Mouse (Mus musculus) MEL (cell line): ENCODE measurements around the gene Morn2. TPM values are rescaled to one million over a fixed set of nuclear protein-coding genes. Genes with fewer than 3 reads are reported as not detected.

Source experiments
- DNase-seq: peaks from one replicate; pipeline ENCODE4 v3.0.0; 2011; ENCODE audit warnings: low read depth, low spot score
- H3K27ac ChIP-seq: 2 replicates; pipeline ENCODE4 v1.5.1; 2012; ENCODE audit warnings: low read depth, mild to moderate bottlenecking, control low read depth, low read length, moderate library complexity; ENCODE audit not compliant: control insufficient read depth
- H3K27me3 ChIP-seq, 2 experiments: fragments of 150-350 bp in 1 of 2; sonication (generic) in 1 of 2; 2 replicates each; pipeline ENCODE4 v1.6.1; 2012; ENCODE audit warnings: low read length in 2 of 2, mild to moderate bottlenecking in 2 of 2, improper control_type of control experiment in 1 of 2, moderate library complexity in 1 of 2; ENCODE audit not compliant: insufficient read depth in 2 of 2, control insufficient read depth in 1 of 2
- H3K36me3 ChIP-seq, 2 experiments: 2 replicates each; pipeline ENCODE4 v1.6.1; 2012 to 2014; ENCODE audit warnings: low read length in 2 of 2, improper control_type of control experiment in 1 of 2, inconsistent platforms in 1 of 2, mild to moderate bottlenecking in 1 of 2; ENCODE audit not compliant: insufficient read depth in 2 of 2, control insufficient read depth in 1 of 2
- H3K4me1 ChIP-seq, 2 experiments: fragments of 150-350 bp in 1 of 2; sonication (generic) in 1 of 2; 2 replicates each; pipeline ENCODE4 v1.6.1; 2012; ENCODE audit warnings: low read length in 2 of 2, improper control_type of control experiment in 1 of 2, mild to moderate bottlenecking in 1 of 2; ENCODE audit not compliant: insufficient read depth in 2 of 2, control insufficient read depth in 1 of 2
- H3K4me3 ChIP-seq, 2 experiments: fragments of 150-350 bp in 1 of 2; sonication (generic) in 1 of 2; 2 replicates each; pipeline ENCODE4 v1.5.1; 2012; ENCODE audit warnings: low read depth in 2 of 2, low read length in 2 of 2, mild to moderate bottlenecking in 2 of 2, moderate library complexity in 2 of 2, control low read depth in 1 of 2, improper control_type of control experiment in 1 of 2; ENCODE audit not compliant: control insufficient read depth in 1 of 2, insufficient read depth in 1 of 2
- H3K79me2 ChIP-seq: 2 replicates; pipeline ENCODE4 v1.6.1; 2012; ENCODE audit warnings: mild to moderate bottlenecking, low read length, moderate library complexity; ENCODE audit not compliant: control insufficient read depth, poor library complexity, insufficient read depth
- H3K9ac ChIP-seq: 2 replicates; pipeline ENCODE4 v1.6.1; 2012; ENCODE audit warnings: low read depth, mild to moderate bottlenecking, control low read depth, low read length, moderate library complexity; ENCODE audit not compliant: control insufficient read depth, poor library complexity, severe bottlenecking
- H3K9me3 ChIP-seq: fragments of 150-350 bp; sonication (generic); replicated peaks from 2 replicates; pipeline ENCODE4 v1.6.1; 2012; ENCODE audit warnings: mild to moderate bottlenecking, low read length, improper control_type of control experiment, moderate library complexity; ENCODE audit not compliant: insufficient read depth
- BHLHE40 ChIP-seq: IDR thresholded peaks from 2 replicates; pipeline ENCODE4 v1.6.1; 2012; ENCODE audit warnings: low read depth, mild to moderate bottlenecking, inconsistent platforms, low read length, improper control_type of control experiment, borderline replicate concordance
- CHD1 ChIP-seq: IDR thresholded peaks from 2 replicates; pipeline ENCODE4 v1.6.1; 2012; ENCODE audit warnings: low read depth, mild to moderate bottlenecking, inconsistent platforms, low read length, improper control_type of control experiment
- CTCF ChIP-seq, 3 experiments: IDR thresholded peaks in 2 of 3; conservative IDR thresholded peaks in 1 of 3; 2 replicates each; pipeline ENCODE4 v1.5.1; 2011 to 2012; ENCODE audit warnings: low read length in 3 of 3, low read depth in 2 of 3, mild to moderate bottlenecking in 2 of 3, improper control_type of control experiment in 1 of 3, inconsistent platforms in 1 of 3, mixed read lengths in 1 of 3, moderate library complexity in 1 of 3; ENCODE audit not compliant: control insufficient read depth in 1 of 3, insufficient read depth in 1 of 3, poor library complexity in 1 of 3, severe bottlenecking in 1 of 3
- JUND ChIP-seq: IDR thresholded peaks from 2 replicates; pipeline ENCODE4 v1.6.1; 2011; ENCODE audit warnings: low read depth, mild to moderate bottlenecking, improper control_type of control experiment, low read length
- KAT2A ChIP-seq: conservative IDR thresholded peaks from 2 replicates; pipeline ENCODE4 v1.6.1; 2012; ENCODE audit warnings: low read depth, low read length, improper control_type of control experiment, inconsistent platforms
- MAFK ChIP-seq: IDR thresholded peaks from 2 replicates; pipeline ENCODE4 v1.6.1; 2011; ENCODE audit warnings: low read depth, mild to moderate bottlenecking, low read length, improper control_type of control experiment, borderline replicate concordance
- MXI1 ChIP-seq: IDR thresholded peaks from 2 replicates; pipeline ENCODE4 v1.6.1; 2011; ENCODE audit warnings: mild to moderate bottlenecking, low read depth, low read length, improper control_type of control experiment
- NRF1 ChIP-seq: IDR thresholded peaks from 2 replicates; pipeline ENCODE4 v1.6.1; 2014; ENCODE audit warnings: low read depth, mild to moderate bottlenecking, inconsistent platforms, low read length, improper control_type of control experiment, moderate library complexity; ENCODE audit not compliant: poor library complexity, insufficient read depth, severe bottlenecking
- RCOR1 ChIP-seq: IDR thresholded peaks from 2 replicates; pipeline ENCODE4 v1.6.1; 2012; ENCODE audit warnings: low read depth, mild to moderate bottlenecking, inconsistent platforms, low read length, improper control_type of control experiment
- TAL1 ChIP-seq: IDR thresholded peaks from 2 replicates; pipeline ENCODE4 v1.6.1; 2012; ENCODE audit warnings: mild to moderate bottlenecking, inconsistent platforms, low read length, moderate library complexity, mixed read lengths
- TBP ChIP-seq: IDR thresholded peaks from 2 replicates; pipeline ENCODE4 v1.8.0; 2011; ENCODE audit warnings: low read depth, low read length, improper control_type of control experiment
- ZMIZ1 ChIP-seq: IDR thresholded peaks from 2 replicates; pipeline ENCODE4 v1.6.1; 2012; ENCODE audit warnings: low read depth, mild to moderate bottlenecking, inconsistent platforms, low read length, improper control_type of control experiment, moderate library complexity
- polyA plus RNA-seq, 2 experiments: library from polyadenylated mRNA; stranded (reverse) in 1 of 2; unstranded in 1 of 2; fragments of >175 nt in 1 of 2; fragments of >200 nt in 1 of 2; gene quantifications; 2 replicates each; pipeline versions ENCODE4 v1.2.1 to v1.2.4; 2012; ENCODE audit warnings: low replicate concordance in 2 of 2, low read depth in 1 of 2; ENCODE audit not compliant: insufficient read length in 2 of 2, insufficient read depth in 1 of 2, missing spikeins in 1 of 2
- total RNA-seq: library from RNA; depleted of rRNA; stranded (reverse); fragments of 300-350 nt; gene quantifications from 2 replicates; pipeline ENCODE4 v1.2.3, GENCODE M21; 2012

Gene Morn2
- total and polyA plus RNA-seq, 3 experiments: 7.4 to 18.1 TPM; not detected in 1

- TF ChIP-seq KAT2A (peak; percentile 68; the same call in 1 of the 2 replicates), TBP (no peak), MAFK (no peak)
Observed at GRCm38 (mm10) chr17:80290074-80290657, at the start of gene Morn2, which contains the start of gene Dhx57 (continued).

DNA sequence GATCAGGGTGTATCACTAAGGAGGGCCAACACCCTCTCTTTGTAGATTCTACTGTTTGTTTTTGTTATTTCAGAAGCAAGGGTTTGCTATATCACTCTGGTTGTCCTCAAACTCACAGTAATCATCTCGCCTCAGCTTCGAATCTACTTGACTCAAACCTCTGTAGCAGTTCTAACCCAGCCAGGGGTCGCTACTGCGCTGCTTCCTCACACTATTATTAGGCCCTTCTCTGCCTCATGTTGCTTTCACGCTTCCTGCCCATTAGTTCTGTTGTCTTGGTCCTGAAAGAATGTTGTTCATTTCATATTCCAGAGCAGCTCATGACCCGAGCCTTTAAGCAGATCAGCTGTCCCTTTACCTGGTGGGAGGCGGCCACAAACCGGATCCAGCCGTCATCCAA, 48.4 kb upstream of the Morn2 start:
- Histone ChIP-seq H3K4me3 (no peak overlapping the region), H3K4me1 (no peaks in the 10 kb centered on the region), H3K79me2 (no peaks in the 10 kb centered on the region), H3K27me3 (no peaks in the 10 kb centered on the region), H3K9me3 (no peaks in the 10 kb centered on the region), H3K27ac (no peak overlapping the region), H3K9ac (no peak overlapping the region), H3K36me3 (peaks cover 0 to 2% of the 10 kb centered on the region in 2 experiments; a peak in 1 of 4 replicates)
- no peak for TF ChIP-seq ZMIZ1
- no peak for TF ChIP-seq BHLHE40
- TF ChIP-seq MXI1: no peak
- TF ChIP-seq NRF1: no peak
- TF ChIP-seq TAL1: no peak
- TF ChIP-seq CHD1: no peak
- DNase-seq: no peak

GRCm38 (mm10) chr17:80243116-80243515, 46.9 kb upstream of the Morn2 start:
- Histone ChIP-seq H3K4me3 (no peak overlapping the region), H3K36me3 (peaks cover 0 to 2% of the 10 kb centered on the region in 2 experiments; a peak in 1 of 4 replicates)

More at GRCm38 (mm10) chr17:80243116-80243515, 46.9 kb upstream of the Morn2 start:
- no peak for DNase-seq
- H3K79me2 ChIP-seq: no peaks in the 10 kb centered on the region
- no peaks in the 10 kb centered on the region for H3K9me3 ChIP-seq
- no peak overlapping the region for H3K9ac ChIP-seq
- TF ChIP-seq NRF1: no peak
- TF ChIP-seq JUND: no peak
- TF ChIP-seq CTCF (IDR thresholded peaks at IDR 0.05 in 2 of 3, conservative IDR thresholded peaks at IDR 0.05 in 1 of 3; ENCODE audit: control insufficient read depth in 1 of 3, insufficient read depth in 1 of 3, low read depth in 2 of 3, low read length in 3 of 3, poor library complexity in 1 of 3, severe bottlenecking in 1 of 3): no peak
- no peak for TF ChIP-seq ZMIZ1
- no peak for TF ChIP-seq RCOR1
- no peaks in the 10 kb centered on the region for H3K4me1 ChIP-seq
- no peaks in the 10 kb centered on the region for H3K27me3 ChIP-seq
- H3K27ac ChIP-seq: no peak overlapping the region
